Mouse (Mus musculus): Measurements from ENCODE around the gene Gstm3.

Gene Gstm3

DNA sequence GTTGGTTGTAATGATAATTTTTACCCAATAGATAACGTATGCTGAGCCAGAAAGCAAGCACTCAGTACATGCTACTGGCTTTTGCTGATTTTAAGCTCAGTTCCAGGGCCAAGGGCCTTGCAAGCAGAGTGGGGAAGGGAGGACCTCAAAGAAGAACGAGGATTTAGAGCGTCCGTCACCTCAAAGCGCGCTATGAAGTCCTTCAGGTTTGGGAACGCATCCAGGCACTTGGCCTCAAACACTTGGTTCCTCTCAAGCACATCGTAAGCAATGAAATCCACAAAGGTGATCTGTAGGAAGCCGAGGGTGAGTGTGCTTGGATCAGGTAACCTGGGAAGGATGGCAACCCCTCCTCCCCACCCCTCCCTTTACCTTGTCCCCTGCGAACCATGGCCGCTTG lies 40.4 kb downstream of the Gstm3 start:
- DNase-seq (ENCODE audit: low spot score) = no peak

DNA sequence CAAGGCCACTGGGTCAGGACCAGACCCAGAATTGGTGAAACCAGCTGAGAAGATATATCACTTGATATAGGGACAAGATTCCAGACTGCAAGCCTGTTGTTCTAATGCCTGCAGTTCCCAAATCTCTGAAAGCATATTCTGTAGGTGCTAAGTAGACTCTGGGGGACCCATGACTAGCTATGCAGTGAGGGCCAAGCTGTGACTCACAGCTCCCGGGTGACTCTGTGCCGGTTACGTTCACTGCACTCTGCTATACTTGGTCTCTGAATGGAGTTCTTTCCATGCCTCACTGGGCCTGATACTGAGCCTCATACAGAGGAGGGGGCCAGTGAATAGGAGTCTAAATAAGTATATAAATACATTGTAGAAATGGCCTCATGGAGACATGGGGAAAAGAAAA lies 41.2 kb downstream of the Gstm3 start:
- DNase-seq (ENCODE audit: low spot score) = no peak

DNA sequence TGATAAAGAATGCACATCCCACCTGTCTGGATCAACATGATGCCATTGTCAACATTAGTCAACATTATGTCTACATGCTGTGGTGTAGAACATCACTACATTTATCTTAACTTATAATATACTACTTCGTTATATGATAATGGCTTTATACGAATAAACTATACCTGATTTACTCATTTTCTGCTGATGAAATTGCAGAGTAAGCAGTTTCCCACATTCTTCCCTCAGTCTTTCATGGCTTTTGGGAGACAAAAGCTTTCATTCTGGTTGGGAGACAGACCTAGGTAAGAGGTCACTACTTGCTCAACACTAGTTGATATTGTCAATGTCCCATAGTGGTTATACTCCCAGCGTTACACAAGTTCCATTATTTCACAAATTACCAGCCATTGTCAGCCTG lies 43.7 kb downstream of the Gstm3 start:
- DNase-seq (ENCODE audit: low spot score) = no peak

DNA sequence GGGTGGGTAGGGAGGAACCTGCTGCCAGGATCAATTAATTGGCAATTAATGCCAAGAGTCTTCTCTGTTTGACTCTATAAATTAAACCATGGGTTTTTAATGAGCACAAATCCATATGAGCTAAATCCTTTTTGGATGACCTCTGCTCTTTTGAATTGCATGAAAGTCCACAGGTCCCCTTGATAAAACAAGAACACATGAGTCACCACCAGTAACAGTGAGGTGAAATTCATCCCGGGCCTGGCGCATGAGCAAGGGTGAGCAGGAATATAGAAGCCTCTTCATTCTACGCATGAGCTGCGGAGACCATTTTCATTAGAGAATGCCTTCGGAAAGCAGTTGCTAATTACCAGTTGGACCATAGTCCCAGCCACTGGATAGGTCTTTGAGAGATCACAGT lies 48.7 kb downstream of the Gstm3 start:
- no peak for DNase-seq (ENCODE audit: low spot score)

DNA sequence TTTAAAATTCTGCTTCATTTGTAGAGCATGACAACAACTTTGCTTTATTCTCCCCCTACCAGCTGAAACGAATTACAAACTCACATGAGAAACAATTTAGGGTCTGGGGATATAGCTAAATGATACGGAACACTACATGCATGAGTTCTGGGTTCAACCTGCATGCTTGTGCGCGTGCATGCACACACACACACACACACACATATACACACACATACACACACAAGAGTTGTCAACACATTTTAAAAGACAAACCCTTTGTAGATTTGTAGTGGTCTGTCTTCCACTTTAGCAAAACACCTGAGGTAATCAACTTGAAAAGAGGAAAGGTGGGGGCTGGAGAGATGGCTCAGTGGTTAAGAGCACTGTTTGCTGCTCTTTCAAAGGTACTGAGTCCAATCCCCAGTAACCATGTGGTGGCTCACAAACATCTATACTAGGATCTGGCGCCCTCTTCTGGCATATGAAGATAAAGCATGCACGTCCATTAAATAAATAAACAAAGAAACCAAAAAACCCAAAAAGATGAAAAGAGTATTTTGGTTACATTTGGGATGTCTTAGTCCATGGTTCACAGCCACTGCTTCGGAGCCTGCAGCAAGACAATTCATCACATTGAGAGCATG lies 51.2 kb downstream of the Gstm3 start:
- peak; percentile 32 for DNase-seq (ENCODE audit: low spot score)

DNA sequence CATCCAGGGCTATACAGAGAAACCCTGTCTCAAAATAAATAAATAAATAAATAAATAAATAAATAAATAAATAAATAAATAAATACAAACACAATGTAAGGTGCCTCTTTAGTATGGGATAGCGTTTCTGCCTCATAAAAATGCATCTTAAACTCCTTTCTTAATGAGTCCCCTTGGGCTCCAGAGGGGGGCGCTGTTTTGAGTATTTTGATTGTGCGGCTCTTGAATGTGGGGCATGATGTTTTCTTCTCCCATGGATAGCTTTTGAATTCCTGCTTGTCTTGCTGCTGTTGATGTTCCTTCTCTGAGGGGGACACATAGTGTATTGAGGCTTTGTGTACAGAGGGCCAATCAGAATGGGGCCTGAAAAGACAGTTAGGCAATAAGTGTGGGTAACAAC lies 52.0 kb downstream of the Gstm3 start:
- DNase-seq (ENCODE audit: low spot score) = no peak

DNA sequence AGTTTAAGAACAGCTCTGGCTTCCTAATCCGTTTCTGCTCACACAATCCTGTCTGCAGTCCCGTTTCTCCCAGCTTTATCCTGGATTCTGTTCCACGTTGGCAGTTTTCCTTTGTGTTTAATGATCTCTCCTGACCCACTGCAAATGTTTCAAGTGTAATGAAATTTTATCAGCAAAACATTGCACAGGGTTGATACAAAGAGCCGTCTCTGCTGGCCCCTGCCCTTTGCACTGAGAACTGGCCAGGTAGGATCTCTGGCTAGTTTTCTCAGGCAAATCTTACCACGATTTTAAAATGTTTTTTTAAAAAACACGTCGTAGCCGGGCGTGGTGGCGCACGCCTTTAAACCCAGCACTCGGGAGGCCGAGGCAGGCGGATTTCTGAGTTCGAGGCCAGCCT lies 52.4 kb downstream of the Gstm3 start:
- DNase-seq (ENCODE audit: low spot score) = no peak
